Mouse (Mus musculus) gastrocnemius, adult 8-10 months (tissue): ENCODE measurements at regions not wholly inside any gene's neighbourhood (a gene's known extent, or its start where the extent isn't known, plus 50 kb on each side); places are given as distances from the start of the nearest gene placed in this dataset.

Source experiments
- DNase-seq, 2 experiments: peaks; one replicate each; pipeline ENCODE4 v3.0.0; 2022; ENCODE audit warnings: low spot score in 2 of 2

DNA sequence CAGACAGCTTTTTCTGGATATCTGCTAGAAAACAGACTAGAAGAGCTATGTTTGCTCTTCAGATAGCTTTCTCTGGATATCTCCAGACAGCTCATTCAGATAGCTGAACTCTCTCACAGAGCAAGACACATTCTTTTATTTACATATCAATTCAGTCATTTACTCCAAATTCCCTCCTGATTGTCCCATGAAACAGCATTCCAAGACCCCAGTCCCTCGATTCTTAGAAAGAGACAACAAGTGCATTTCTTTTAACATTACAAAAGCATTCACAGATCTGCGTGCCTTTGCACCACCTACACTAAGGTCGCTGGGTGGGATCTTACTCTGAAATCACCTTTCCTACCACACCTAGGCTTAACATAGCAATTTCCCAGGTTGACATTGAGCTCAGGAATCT lies 1039.5 kb upstream of the Ddx18 start:
- no peak for DNase-seq

DNA sequence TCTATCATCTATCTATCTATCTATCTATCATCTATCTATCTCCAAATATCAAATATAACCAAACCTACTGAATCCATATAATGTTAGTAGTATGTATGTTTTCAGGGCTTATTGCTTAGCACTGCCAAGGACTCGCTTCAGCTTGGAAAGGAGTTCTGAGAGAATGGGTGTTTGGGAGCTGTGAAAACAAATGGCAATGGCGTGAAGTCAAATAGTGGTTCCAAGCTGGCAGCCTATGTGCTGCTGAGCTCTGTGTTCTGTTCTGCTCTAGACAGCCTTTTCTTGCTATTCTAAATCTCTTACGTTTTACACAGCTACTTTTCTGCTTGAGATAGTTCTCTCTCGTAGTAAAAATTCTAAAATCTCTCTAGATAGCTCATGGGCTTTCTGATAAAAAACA lies 1008.2 kb upstream of the Ddx18 start:
- DNase-seq: no peak

DNA sequence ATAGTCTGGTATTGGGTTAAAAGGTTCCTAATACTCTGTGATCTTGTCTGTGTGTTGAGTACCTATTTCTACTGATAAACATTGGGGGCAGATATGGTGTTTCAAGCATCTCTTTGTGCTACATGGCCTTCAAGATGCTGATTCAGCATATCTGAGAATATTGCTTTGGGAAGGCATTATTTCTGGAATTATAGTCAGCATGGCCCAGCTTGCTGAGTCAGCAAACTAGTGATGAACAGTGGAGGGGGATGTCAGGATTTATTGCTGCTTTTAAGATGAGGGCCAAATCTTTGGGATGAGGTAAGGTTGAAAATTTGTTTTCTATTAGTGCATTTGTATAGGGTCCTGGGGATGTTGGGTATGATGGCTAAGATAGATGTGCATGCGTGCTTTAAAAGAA lies 983.8 kb upstream of the Ddx18 start:
- DNase-seq: no peak

DNA sequence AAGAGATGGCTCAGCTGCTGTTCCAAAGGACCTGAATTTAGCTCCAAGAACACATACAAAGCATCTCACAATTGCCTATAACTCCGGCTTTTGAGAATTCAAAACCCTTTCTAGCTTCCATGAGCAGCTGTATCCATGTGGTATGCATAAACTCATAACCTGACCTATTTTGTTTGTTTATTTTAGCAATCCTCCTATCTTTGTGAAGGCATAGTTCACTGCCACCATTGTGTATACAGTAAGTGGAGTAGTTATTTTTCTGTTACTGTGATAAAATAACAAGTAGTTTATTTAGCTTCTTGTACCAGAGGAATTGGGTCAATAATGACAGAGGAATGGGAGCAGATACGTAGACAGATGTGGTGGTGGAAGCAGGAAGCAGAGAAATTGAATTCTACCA lies 941.8 kb upstream of the Ddx18 start:
- no peak for DNase-seq

DNA sequence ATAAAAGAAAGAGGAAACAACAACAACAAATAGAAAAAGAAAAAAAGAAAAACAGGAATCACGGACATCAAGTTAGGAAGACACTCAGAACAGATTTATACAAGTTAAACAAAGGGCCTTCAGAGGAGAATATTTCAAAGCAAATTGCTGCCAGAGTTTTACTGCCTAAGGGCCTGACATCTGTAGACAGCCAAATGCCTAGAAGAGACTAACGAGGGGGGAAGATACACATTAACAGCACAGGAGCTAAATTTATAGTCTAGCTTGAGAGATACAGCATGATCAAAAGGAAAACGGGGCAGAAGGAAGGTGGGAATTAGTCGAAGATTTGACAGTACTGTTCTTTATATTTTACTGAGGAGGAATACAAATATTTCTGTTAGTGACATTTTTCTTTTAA lies 933.9 kb upstream of the Ddx18 start:
- no peak for DNase-seq

DNA sequence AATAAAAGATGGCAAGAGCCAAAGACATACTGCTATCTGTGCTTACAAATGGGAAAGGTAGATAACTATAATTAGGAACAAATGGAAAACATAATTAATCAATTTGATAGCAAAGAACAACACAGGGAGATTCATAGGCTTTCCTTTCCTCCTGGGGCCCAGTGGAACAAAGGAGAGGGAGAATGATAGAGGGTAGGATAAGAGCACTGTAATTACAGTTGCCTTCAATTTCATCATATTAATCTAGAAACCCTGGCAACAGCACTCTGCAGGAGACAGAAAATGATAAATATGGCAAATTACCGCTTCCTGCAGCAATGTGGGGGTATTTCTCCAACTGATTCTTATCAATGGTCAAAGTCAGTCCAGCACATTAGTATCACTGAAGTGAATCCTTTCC lies 910.2 kb upstream of the Ddx18 start:
- no peak for DNase-seq

DNA sequence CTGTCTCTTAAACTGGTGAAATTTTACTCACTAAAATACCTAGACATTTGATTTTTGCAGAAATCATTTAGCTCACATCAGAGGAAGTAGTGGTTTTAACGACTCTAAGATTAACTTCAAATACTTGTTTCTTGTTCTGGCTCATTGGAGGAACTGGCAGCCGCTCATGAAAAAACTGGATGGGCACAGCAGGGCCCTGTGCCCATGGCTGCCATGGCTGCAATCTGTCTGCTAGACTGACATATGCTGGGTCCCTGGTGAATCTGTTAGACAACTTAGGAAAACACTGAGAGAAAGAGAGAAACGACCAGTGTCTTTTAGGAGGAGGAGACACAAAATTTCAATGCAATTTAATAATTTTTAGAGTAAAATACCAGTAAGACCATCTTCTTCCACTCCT lies 896.1 kb upstream of the Ddx18 start:
- DNase-seq: no peak

DNA sequence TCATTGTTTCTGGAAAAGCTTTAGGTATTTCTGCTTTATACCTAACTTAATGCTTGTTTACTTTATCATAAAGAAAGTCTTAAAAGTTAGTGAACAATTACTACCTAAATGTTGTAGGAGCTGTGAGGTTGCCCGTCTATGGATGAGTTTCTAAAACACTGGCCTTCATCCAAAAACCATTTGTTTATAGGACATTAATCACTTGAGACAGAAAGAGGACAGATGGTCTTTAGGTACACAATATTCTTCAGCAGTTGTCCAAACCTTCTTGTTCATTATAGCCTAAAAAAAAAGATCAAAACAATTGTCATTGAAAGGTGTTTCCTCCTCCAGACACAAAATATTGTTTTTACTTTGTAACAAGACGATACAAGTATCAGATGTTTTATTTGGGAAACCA lies 891.3 kb upstream of the Ddx18 start:
- no peak for DNase-seq

DNA sequence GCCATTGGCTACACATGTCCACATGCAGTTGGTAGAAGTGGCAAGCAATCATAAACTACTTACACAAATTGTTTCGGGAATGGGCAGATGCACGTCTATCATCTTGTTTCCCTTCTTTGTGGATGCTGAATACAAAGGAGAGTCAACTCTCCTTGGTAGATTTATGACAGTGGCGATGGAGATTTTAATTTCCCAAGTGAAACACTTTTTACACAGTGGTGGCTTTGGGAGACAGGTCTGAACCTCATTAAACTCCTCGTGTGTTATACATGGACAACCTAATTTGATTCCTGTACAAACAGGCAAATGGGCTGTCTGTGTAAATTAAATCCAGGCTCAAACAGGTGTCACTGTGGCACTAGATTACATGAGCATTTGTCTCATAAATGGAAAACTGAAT lies 887.1 kb upstream of the Ddx18 start:
- DNase-seq: no peak

DNA sequence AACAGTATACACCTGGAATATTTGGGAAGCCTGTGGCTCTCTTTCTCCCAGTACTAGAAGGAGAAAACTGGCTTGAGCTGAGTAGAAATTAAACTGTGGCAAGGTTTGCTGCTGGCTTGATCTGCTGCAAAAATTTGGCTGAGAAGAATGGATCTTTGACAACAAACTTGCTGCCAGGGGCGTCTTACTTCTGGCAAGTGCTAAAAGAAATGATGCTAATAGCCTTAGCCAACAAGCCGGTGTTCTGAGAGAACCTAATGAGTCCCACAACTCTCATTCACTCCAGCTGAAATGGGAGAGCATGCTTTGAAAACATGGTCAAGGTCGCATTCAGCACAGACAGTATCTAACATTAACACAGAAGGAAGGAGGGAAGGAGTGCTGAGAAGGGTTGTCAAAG lies 885.8 kb upstream of the Ddx18 start:
- DNase-seq: no peak

DNA sequence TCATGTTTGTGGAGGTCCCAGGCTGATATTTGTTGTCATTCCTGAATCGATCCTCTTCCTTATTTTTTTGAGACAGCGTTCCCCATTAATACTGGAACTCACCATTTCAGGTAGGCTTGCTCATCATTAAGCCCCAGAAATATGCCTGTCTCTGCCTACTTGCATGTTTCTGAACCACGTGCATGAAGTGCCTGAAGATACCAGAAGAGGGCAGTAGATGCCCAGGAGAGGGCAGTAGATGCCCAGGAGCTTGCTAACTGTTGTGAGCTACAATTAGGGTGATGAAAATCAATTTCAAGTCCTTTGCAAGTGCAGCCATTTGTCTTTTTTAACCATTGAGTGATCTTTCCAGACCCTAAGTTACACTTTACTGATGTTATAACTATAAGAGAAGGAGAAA lies 871.6 kb upstream of the Ddx18 start:
- no peak for DNase-seq

DNA sequence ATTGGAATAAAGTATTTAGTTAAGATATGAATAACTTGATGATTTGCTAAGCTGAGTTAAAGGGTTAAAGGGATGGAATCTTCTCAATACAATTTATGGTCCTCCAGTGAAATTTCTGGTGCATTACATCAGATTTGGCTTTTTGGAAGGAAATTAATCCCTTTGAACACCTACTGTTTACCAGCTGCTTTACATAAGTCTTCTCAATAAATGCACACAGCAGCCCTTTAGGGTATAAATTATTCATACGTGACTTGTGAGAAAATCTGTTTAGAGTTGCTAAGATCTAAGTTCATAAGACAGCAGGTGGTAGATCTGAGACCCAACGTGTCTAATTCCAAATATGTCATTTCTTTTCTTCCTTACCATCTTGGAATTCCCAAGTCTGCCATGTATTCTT lies 855.7 kb upstream of the Ddx18 start:
- no peak for DNase-seq

DNA sequence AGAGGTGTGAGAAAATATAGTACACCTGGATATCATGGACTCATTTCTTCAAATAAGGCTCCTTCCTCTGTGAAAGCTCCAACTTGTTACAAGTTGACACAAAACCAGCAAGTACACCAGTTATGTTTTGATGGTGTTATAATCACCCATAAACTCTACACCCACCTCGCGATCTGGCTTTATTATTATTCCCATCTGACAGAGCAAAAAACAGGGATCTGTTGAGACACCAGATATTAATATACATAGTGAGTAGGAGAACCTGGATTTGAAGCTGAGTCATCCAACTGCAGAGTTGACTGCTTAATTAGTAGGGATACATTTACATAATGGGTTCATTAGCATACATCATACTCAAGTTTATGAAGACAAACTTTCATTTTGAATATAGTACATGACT lies 828.6 kb upstream of the Ddx18 start:
- no peak for DNase-seq

DNA sequence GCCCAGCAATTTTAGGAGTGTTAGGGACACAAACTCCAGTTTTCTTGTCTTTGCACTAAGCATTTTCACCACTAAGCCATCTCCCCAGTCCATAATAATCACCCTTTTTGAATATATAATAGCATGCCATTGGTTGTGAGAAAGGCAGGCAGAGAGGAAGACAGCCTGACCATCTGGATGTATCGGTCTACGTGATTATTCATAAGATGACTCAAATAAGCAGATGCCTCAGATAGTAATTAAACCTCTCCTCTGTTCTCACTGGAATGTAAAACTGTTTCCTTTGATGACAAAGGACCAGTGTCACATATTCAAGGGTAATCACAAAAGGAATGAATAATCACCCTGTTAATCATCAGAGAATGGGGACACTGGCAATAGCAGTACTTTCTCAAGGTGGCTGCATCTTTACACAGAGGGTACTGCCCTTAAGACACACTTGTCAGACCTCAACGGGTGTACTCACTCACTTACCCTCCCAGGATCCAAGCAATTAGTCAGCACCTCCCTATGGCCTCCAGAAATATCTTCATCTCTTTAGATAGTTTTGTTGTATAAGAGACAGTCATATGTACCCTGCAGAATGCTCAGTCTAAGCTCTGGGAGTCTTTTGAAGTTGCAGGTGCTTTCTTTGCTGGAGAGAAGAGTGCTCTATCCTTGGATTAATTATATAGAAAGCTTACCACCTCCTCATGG lies 826.0 kb upstream of the Ddx18 start:
- no peak for DNase-seq

DNA sequence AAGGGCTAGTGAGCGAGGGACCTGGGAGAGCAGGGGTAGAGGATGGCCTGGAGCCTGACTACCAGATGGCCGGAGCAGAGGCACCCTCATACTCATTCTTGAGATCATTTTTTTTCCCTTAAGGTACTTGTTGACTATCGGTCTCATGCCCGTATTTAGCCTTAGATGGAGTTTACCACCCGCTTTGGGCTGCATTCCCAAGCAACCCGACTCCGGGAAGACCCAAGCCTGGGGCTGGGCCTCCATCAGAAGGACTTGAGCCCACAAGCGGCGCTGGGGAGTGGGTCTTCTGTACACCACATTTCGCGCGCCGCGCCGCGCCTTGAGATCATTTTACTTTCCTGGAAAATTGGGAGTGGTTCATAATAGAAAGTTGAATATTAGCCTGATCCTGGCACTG lies 789.2 kb upstream of the Ddx18 start:
- peak; percentile 86 to 88 for DNase-seq

DNA sequence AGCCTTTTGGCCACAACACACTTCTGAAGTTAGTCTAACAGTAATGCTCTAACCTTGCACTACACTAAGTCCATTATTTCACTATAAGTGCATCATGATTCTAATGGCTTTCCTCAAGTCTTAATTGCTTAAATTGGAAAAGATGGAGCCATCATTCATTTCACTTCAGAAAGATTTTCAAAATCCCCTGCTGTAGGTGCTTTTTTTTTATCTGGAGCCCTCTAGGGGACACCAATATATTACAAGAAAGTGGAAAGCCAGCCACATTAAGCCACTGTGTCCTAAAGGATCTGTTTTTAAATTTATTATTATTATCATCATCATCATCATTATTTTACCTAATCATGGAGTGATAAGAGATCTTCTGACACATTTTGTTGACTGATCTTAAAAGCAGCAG lies 783.7 kb upstream of the Ddx18 start:
- no peak for DNase-seq

DNA sequence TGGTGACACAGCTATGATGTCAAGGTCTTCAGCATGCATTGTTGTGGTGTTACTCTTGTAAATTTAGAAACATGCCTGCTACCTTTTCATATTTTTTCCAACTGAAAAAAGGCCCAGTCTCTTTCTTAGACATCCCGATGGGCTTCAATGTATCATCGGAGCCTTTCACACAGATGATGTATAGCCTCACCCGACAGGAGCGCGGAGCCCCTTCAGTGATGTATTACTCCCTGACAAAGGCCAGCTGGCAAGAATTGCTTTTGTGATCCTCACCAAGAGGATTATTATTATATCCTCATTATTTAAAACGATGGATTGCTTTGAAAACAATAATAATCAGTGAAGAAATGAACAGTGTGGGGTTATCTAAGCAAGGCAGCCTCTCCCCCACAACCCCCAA lies 765.5 kb upstream of the Ddx18 start:
- no peak for DNase-seq

DNA sequence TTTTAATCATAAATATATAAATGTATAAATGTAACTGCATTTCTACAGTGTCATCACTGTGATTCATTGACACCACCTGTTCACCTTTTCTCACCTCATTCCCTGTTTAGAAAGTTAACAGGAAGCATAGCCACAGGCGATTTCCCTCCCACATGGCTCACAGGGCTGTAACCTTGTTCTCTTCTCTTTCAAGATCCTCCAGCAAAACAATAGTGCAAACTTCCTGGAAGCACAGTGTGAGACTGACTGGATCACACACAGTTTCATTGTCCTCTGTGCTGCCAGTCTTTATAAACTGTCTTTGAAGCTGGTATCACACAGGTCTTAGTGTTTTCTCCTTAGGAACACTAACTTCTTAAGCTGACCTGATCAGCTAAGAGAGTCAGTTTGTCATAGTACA lies 760.5 kb upstream of the Ddx18 start:
- DNase-seq: no peak
